Mouse (Mus musculus): ENCODE measurements at regions not wholly inside any gene's neighbourhood (a gene's known extent, or its start where the extent isn't known, plus 50 kb on each side); places are given as distances from the start of the nearest gene placed in this dataset.

DNA sequence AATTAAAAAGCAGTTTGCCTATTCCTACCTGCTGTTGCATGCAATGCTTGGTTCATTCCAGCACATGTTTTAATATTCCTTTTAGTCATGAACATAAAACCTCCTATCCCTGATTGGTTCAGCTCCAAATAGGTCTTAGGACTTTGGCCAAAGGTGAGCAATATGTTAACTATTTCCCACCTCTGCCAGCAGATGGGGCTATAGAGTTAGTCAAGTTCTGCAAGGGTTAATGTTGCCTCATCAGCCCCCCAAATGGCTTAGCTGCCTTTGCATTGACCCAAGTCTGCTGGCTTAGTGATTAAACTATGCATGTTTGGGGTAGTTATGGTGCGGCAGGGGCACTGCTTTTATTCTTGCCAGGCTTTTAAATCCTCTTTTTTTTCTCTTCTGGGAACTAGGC lies 62.1 kb upstream of the Arhgap24 start:
- WGBS, result 32% methylated on average over 1 of the region's 1 CpGs
- H3K9ac ChIP-seq (ENCODE audit: low read length), result no peak overlapping the region
- no peaks in the 10 kb centered on the region for H3K9me3 ChIP-seq (ENCODE audit: control insufficient read depth, low read length)
- TF ChIP-seq EP300 (optimal IDR thresholded peaks at IDR 0.05) (no peak), CTCF (IDR thresholded peaks at IDR 0.05; ENCODE audit: low read depth) (peak; percentile 79)
- 0 out of 2 replicates have a peak, but pooled peaks cover 2% of the 10 kb centered on the region for H3K4me1 ChIP-seq (replicated peaks; ENCODE audit: control insufficient read depth, insufficient read depth)
- ATAC-seq (ENCODE audit: low FRiP score, low TSS enrichment) (peak; percentile 51; the same call in 1 of the 2 replicates), DNase-seq (ENCODE audit: low spot score) (peak; percentile 35)
- no peaks in the 10 kb centered on the region for H3K36me3 ChIP-seq (ENCODE audit: control insufficient read depth, insufficient read depth, low read length)
- no peak overlapping the region for H3K4me2 ChIP-seq (replicated peaks; ENCODE audit: low read depth)
- no peak overlapping the region for H3K27ac ChIP-seq (replicated peaks)
- H3K4me3 ChIP-seq (ENCODE audit: low read depth, low read length), result no peak overlapping the region
- no peaks in the 10 kb centered on the region for H3K27me3 ChIP-seq (ENCODE audit: control insufficient read depth, insufficient read depth, low read length)

GRCm38 (mm10) chr5:102424636-102425242 lies 56.5 kb upstream of the Arhgap24 start:
- H3K4me1 ChIP-seq (replicated peaks; ENCODE audit: control insufficient read depth, insufficient read depth), result no peaks in the 10 kb centered on the region
- H3K9me3 ChIP-seq (ENCODE audit: control insufficient read depth, low read length), result no peaks in the 10 kb centered on the region
- H3K4me2 ChIP-seq (replicated peaks; ENCODE audit: low read depth), result no peak overlapping the region
- ATAC-seq (ENCODE audit: low FRiP score, low TSS enrichment) (0 out of 2 replicates have a peak, but pooled peaks have one; percentile 45), DNase-seq (ENCODE audit: low spot score) (peak; percentile 33)
- WGBS, result 87% methylated on average over 16 of the region's 16 CpGs
- H3K27me3 ChIP-seq (ENCODE audit: control insufficient read depth, insufficient read depth, low read length), result no peaks in the 10 kb centered on the region
- H3K27ac ChIP-seq (replicated peaks), result no peak overlapping the region
- H3K9ac ChIP-seq (ENCODE audit: low read length), result no peak overlapping the region
- no peak for TF ChIP-seq EP300 (optimal IDR thresholded peaks at IDR 0.05)
- no peak for TF ChIP-seq CTCF (IDR thresholded peaks at IDR 0.05; ENCODE audit: low read depth)
- H3K36me3 ChIP-seq (ENCODE audit: control insufficient read depth, insufficient read depth, low read length), result no peaks in the 10 kb centered on the region
- H3K4me3 ChIP-seq (ENCODE audit: low read depth, low read length), result no peak overlapping the region

DNA sequence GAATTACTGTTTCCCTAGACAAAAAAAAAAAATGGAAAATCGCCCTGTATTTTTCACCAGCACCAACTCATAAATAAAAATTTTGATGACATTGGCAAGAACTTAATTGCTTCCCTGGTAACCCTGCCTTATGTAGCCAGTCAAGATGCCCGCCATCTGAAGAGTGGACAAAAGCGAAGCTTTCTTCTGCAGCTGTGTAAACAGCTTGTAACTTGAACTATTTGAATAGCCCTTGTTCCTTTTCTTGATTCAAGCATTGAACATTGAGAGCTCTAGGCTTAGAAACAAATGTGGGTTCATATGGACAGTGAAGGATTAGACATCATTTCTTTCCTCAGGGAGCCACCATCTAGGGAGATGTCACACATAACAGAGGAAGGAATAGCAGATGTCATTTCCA lies 52.9 kb upstream of the Arhgap24 start:
- H3K4me1 ChIP-seq (replicated peaks; ENCODE audit: control insufficient read depth, insufficient read depth), result no peaks in the 10 kb centered on the region
- no peak overlapping the region for H3K9ac ChIP-seq (ENCODE audit: low read length)
- no peaks in the 10 kb centered on the region for H3K27me3 ChIP-seq (ENCODE audit: control insufficient read depth, insufficient read depth, low read length)
- H3K9me3 ChIP-seq (ENCODE audit: control insufficient read depth, low read length), result no peaks in the 10 kb centered on the region
- H3K36me3 ChIP-seq (ENCODE audit: control insufficient read depth, insufficient read depth, low read length), result no peaks in the 10 kb centered on the region
- WGBS, result 44% methylated on average over 3 of the region's 3 CpGs
- H3K4me3 ChIP-seq (ENCODE audit: low read depth, low read length), result no peak overlapping the region
- no peak for TF ChIP-seq EP300 (optimal IDR thresholded peaks at IDR 0.05)
- no peak for TF ChIP-seq CTCF (IDR thresholded peaks at IDR 0.05; ENCODE audit: low read depth)
- H3K4me2 ChIP-seq (replicated peaks; ENCODE audit: low read depth), result no peak overlapping the region
- ATAC-seq (ENCODE audit: low FRiP score, low TSS enrichment) (no peak), DNase-seq (ENCODE audit: low spot score) (no peak)
- no peak overlapping the region for H3K27ac ChIP-seq (replicated peaks)
